Mouse (Mus musculus): Measurements from ENCODE around the gene Tsku.

Gene Tsku

DNA sequence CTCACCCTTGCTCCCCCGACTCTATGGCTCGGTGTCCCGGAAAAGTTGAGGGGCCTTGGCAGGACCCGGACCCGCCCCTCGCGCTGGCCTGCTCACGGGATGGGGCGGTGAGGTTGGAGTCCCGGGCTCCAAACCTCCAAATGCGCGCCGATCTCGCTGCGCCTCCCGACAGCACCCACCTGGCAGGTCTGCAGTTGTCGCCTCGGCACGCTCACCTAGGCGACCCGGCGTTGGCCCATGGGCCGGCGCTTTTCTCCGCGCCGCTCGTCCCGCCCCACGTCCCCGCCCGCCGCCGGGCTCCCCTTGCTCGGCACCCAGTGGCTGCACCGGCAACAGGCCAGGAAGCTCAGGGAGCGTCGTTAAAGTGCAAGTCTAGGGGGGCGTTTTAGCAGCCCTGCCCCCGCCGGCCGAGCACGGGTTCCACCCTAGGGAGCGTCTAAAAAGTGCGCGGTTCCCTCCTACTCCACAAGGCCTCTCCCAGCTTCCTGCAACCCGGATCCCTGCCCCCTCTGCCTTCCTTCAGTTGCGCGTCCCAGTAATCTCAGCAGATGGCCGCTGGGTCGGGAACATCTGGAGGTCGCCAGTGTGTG is at the start of gene Tsku:
TSS of gene Tsku (minus strand) at position 266 of the 590 bp plus-strand sequence.
- DNase-seq (ENCODE audit: low read depth, low spot score): peak; percentile 44

DNA sequence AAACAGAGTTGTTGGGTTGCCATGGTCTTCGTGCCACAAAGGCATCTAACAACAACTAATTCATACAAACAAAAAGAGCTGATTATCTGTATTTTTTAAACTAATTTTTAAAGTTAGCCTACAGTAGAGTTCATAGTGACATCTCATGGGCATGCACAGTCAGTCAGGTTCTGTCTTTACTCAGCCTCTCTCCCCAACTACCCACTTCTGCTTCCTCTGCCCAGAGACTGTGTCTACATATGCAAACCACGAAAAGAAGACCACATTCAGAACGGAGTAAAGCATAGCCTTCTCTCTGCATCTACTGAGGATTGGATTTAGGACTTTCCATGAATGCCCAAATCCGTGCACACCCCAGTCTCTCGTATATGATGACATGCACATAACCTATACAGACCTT is 46.5 kb upstream of the Tsku start:
- no peak for DNase-seq (ENCODE audit: low read depth, low spot score)

DNA sequence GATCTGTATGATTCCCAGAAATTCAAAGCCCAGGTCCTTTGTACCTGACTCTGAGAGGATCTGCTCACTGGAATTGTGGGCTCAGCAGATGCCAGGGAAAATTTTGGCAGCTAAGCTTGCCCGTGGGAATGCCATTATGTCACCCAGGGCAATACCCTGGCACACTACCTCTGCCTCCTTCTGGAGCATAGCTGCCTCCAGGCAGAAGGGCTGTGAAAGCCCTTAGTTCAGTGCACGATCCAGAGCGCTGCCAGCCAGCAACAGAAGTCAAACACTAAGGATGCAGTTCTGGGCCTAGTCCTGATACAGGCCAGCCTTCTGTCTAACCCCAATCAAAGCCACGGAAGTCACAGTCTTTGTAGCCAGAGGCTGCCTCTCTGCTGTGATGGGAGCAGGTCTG is 42.9 kb upstream of the Tsku start:
- no peak for DNase-seq (ENCODE audit: low read depth, low spot score)

- DNase-seq (ENCODE audit: low read depth, low spot score): no peak
Observed at GRCm38 (mm10) chr7:98402582-98403574, 41.8 kb upstream of the Tsku start.

DNA sequence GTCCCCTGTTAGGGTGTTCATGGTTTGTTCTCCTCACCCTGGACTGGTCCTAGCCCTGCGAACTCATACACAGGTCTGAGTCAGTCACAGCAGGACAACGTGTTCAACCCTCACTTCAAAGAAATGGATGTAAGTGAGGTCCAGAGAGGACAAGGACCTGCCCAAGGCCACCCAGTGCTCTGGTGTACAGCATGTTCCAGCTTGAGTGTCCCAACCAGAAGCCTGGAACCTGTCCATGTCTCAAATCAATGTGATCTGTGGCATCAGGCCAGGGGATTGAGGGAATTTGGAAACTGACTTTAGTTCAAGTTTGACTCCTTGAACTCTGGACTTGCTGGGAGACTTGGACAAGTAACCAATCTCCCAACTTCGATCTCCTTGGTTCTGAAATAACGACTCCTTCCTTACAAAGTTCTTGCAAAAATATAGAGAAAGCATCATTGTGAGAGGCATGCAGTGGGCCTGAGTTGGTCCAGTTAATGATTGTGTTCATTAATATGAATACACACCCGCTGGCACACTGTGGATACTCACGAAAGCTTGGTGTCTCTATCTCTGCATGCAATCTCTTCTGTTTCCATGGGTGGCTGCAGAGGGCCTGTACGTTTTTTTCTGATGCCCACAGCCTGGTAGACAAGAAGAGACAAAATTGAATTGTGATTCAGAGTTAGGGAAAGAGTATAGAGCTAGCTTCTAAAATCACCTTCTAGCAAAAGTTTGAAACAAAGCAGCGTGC is 31.5 kb upstream of the Tsku start:
- DNase-seq (ENCODE audit: low read depth, low spot score): no peak

DNA sequence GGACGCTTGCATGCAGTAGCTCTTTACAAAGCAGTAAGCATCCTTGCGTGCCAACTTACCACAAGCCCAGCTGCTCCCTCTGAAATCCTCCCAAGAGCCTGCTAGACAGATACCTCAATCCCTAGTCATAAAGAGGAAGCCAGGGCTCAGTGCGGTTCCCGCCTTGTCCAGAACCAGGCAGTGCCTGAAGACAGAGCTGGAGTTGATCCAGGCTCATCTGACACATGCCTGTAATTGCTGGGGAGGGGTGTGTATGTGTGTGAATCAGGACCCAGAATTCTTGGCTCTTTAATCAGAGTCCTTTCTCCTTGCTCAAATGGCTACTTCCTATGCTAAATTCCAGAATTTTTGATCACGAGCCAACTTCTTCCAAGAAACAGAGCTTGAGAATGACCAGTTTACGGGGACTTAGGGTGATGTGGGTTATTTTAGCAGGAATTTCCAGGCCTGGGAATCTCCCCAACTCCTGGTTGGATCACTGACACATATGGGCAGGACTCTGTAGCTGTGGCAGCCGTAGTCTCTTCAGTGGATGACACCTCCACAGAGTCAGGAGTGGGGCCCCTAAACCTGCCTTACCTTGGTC is 30.3 kb upstream of the Tsku start:
- no peak for DNase-seq (ENCODE audit: low read depth, low spot score)

DNA sequence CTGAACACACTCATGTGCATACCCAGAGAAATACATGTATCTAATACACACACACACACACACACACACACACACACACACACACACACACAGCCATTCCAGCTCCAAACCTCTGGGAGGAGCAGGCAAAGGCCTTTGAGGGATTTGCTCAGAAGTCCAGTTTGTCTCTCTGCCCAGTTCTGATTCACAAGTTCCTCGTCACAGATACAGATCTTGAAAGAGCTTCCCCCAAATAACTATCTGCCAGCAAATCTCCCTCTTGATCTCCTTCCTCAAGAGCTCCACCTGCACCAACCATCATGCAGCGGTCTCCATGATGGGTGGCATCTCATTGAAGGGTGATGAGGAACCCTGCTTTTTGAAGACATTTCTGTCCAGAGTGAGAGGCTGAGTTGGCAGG is 29.4 kb upstream of the Tsku start:
- DNase-seq (ENCODE audit: low read depth, low spot score): no peak

DNA sequence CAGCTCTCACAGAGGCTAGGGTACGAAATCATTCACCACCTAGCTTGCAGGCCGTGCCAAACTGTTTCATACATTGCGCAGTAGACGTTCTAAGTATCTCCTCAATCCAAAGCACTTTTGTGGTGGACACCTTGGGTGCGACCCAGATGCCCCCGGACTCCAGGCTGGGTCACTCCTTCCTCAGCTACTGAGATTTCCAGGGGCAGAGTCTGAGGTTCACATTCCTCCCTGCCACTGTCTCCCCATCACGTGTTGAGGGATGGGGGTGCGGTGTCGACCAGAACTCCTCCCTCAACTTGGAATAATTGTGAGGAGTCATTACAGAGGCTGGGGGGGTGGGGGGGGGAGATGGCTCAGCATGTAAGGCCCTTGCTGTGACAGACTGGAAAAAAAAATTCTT is 28.5 kb upstream of the Tsku start:
- no peak for DNase-seq (ENCODE audit: low read depth, low spot score)

DNA sequence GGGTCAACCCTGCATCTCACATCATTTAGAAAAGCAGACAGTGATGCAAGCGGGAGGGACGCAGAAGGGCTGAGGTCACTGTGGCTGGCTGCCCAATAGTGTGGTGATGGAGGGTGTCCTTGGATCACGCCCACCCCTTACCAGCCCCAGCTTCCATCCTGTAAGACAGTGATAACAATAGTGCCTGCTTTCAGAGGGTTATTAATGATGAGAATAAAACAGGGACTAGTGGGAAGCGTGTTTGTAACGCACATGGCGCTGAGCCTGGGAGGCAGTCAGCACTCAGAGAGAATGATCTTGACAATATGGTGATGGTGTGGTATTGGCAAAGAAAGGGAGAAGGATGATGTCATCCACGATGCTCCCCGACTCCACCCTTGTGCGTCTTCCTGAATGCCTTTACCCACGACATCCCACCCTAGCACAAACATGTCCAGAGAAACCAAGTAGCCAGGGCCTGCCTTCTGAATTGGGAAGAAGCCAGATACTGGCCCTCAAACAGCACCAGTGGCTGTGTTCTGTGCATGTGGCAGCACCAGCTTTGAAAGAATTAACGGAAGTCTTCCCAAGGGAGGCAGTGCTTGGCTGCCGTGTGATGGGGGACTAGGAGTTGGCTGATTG is 27.9 kb upstream of the Tsku start:
- no peak for DNase-seq (ENCODE audit: low read depth, low spot score)

DNA sequence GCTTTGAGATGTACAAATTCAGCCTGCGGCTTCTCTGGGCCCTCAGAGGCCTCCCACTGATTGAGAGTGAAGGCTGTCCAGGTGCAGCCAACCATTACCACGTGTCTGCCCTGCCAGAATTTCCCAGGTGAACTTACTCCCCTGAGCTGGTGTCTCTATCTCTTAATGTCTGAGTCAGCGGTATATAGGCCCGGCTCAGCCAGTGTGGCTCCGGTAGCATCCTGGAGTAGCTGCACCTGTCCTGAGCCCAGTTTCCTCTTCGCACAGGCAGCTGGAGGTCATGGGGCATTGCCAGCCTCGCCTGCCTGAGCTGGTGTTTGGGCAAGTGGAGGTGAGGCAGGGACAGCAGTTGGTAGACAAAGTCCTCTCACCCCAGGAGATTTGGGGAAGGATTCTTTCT is 26.1 kb upstream of the Tsku start:
- DNase-seq (ENCODE audit: low read depth, low spot score): no peak

- DNase-seq (ENCODE audit: low read depth, low spot score): no peak
Observed at GRCm38 (mm10) chr7:98385168-98385567, 24.0 kb upstream of the Tsku start.

GRCm38 (mm10) chr7:98383337-98383736 is 22.2 kb upstream of the Tsku start:
- DNase-seq (ENCODE audit: low read depth, low spot score): no peak

GRCm38 (mm10) chr7:98382784-98383183 is 21.7 kb upstream of the Tsku start:
- DNase-seq (ENCODE audit: low read depth, low spot score): no peak

GRCm38 (mm10) chr7:98380224-98380925 is 19.2 kb upstream of the Tsku start:
- DNase-seq (ENCODE audit: low read depth, low spot score): no peak

GRCm38 (mm10) chr7:98379232-98379631 is 18.1 kb upstream of the Tsku start:
- DNase-seq (ENCODE audit: low read depth, low spot score): no peak

- no peak for DNase-seq (ENCODE audit: low read depth, low spot score)
Observed at GRCm38 (mm10) chr7:98377257-98377656, 16.1 kb upstream of the Tsku start.

DNA sequence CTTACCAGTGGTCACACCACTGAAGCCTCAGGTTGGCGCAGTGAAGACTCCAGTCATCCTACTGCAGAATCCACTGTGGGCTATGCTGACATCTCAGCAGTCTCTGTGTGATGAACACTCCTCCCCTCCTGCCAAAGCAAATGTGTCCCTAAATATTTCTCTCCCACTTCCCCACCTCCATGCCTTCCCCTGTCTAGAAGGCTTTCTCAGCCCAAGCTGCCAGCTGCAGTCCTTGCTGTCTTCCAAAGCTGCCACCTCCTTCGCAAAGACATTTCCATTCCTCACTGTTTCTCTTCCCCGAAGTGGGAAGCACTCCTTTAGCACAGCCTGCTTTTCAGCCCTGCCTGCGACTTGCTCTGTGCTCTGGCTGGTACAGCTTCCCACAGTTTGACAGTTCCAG is 10.0 kb upstream of the Tsku start:
- DNase-seq (ENCODE audit: low read depth, low spot score): no peak

GRCm38 (mm10) chr7:98369762-98370369 is 8.7 kb upstream of the Tsku start:
- no peak for DNase-seq (ENCODE audit: low read depth, low spot score)

DNA sequence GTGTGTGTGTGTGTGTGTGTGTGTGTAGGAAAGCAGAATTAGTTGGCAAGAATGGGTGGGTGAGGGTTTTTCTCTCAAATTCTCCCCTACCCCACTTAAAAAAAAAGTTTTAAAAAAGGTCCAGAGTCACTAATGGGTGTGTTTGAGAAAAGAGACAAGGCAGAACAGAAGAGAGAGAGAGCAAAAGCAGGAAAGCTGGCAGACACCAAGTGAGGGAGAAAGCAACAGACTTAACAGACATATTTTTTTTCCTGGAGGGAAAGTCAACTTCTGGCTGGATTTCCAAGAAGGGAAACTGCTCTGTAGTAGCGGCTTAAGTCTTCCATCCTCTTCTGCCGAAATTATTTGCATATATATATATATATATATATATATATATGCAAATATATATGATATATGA is 534 bp upstream of the Tsku start:
- no peak for DNase-seq (ENCODE audit: low read depth, low spot score)

DNA sequence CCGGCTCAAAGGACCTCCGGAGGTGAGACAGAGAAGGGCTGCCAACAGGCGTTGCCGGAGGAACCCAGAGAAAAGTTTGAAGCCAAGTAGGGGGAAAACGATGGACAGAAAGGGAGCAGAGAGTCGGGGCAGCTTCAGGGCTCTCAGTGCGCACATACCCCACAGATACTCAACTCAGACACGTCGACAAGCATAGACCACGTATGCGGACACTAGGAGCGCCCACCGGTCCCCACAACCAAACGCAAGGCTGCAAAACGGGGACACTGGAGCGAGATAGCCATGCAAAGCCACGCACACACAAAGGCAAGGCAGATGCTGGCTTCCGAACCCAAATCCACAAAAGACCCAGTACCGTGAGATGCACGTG is 522 bp downstream of the Tsku start:
- no peak for DNase-seq (ENCODE audit: low read depth, low spot score)
